Mouse (Mus musculus): Measurements from ENCODE around the gene Zdhhc18. TPM values are rescaled to one million over a fixed set of nuclear protein-coding genes. Genes with fewer than 3 reads are reported as not detected.

Gene Zdhhc18
- polyA plus RNA-seq, 1 experiment from 2014 or later, result 2.7 TPM

DNA sequence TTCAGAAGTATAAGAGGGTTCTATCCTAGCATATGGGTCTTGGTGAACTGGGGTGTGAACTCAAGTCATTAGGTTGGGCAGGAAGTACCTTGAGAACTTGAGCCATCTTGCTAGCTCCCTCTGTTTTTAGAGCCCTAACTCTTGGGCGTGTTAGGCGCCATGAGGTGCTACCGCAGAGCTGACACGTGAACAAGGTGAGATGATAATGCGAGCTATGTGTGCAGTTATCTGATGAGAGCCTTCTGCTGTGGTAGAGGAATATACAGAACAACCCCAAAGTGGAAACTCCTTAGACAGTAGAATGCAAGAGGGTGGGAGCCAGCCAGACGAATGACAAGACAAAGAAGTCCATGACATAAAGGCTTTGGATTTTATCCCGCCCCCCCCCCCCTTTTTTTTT, 27.3 kb upstream of the Zdhhc18 start:
- no peaks in the 10 kb centered on the region for H3K9me3 ChIP-seq (ENCODE audit: control insufficient read depth, low read length)
- H3K36me3 ChIP-seq (ENCODE audit: control insufficient read depth, insufficient read depth, low read length), result peaks cover 17% of the 10 kb centered on the region; the same call in 1 of the 2 replicates
- peaks cover 10% of the 10 kb centered on the region for H3K4me1 ChIP-seq (ENCODE audit: control insufficient read depth, insufficient read depth, low read length)

DNA sequence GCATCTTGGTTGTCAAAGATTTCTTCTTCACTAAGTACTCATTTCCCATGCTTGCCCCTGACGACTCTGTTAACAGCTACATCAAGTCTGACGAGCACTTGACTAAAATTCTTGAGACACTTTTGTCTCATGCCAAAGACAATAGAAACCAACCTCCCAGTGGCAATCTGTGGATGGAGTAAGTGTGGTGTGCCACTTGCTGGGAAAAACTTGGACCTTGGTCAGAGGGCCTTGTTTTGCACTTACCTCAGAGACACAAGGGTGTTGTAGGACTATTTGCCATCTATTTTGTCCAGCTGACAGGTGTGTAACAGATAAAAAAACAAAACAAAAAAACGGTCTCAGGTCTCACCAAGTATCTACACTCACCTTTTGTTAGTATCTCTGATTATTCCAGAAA, 26.2 kb upstream of the Zdhhc18 start:
- H3K36me3 ChIP-seq (ENCODE audit: control insufficient read depth, insufficient read depth, low read length), result peaks cover 12% of the 10 kb centered on the region; the same call in 1 of the 2 replicates
- ATAC-seq (ENCODE audit: insufficient number of reproducible peaks, low FRiP score, low TSS enrichment, low read depth), result no peak
- no peak overlapping the region for H3K27ac ChIP-seq (replicated peaks; ENCODE audit: low read depth, low read length)
- no peak overlapping the region for H3K4me3 ChIP-seq (ENCODE audit: low read depth, low read length)
- WGBS, result 46% methylated on average over 3 of the region's 3 CpGs
- H3K4me2 ChIP-seq (ENCODE audit: low read depth, severe bottlenecking), result peak overlapping the region; percentile 22; the same call in 1 of the 2 replicates
- no peaks in the 10 kb centered on the region for H3K27me3 ChIP-seq (ENCODE audit: control insufficient read depth, insufficient read depth, low read length)
- DNase-seq (ENCODE audit: low spot score), result no peak
- H3K9ac ChIP-seq (ENCODE audit: low read length), result no peak overlapping the region
- H3K9me3 ChIP-seq (ENCODE audit: control insufficient read depth, low read length), result no peaks in the 10 kb centered on the region
- H3K4me1 ChIP-seq (ENCODE audit: control insufficient read depth, insufficient read depth, low read length), result peaks cover 10% of the 10 kb centered on the region

More for the DNA sequence above, 27.3 kb upstream of the Zdhhc18 start:
- Histone ChIP-seq H3K27me3 (ENCODE audit: control insufficient read depth, insufficient read depth, low read length) (no peaks in the 10 kb centered on the region), H3K9ac (ENCODE audit: low read length) (no peak overlapping the region), H3K4me3 (ENCODE audit: low read depth, low read length) (no peak overlapping the region), H3K4me2 (ENCODE audit: low read depth, severe bottlenecking) (no peak overlapping the region), H3K27ac (replicated peaks; ENCODE audit: low read depth, low read length) (no peak overlapping the region; the same call in 1 of the 2 replicates)
- 78% methylated on average over 7 of the region's 7 CpGs for WGBS
- ATAC-seq (ENCODE audit: insufficient number of reproducible peaks, low FRiP score, low TSS enrichment, low read depth) (no peak), DNase-seq (ENCODE audit: low spot score) (no peak)

DNA sequence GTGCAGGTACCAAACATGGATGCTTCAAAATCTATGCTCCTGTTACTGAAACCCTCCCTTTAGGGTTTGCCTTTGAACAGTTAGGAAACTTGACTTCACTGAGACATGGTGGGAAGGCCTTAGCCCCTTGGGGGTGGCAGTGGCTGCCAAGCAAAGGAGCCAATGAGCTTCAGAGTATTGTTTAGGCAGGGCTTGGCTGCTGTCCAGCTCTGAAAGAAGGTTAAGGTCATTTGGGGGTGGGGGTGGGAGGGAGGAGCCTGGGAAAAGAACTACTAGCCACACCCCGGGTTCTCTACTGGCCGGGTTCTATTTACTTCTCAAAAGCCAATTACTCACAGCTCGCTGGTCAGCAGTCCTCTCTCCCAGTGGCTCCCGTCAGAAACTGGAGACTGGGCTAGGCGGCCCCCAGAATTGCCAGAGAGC, 25.7 kb upstream of the Zdhhc18 start:
- Histone ChIP-seq H3K4me3 (ENCODE audit: low read depth, low read length) (no peak overlapping the region), H3K4me2 (ENCODE audit: low read depth, severe bottlenecking) (peak overlapping the region; percentile 22; the same call in 1 of the 2 replicates), H3K27ac (replicated peaks; ENCODE audit: low read depth, low read length) (no peak overlapping the region), H3K9me3 (ENCODE audit: control insufficient read depth, low read length) (no peaks in the 10 kb centered on the region), H3K36me3 (ENCODE audit: control insufficient read depth, insufficient read depth, low read length) (peaks cover 6% of the 10 kb centered on the region; the same call in 1 of the 2 replicates), H3K4me1 (ENCODE audit: control insufficient read depth, insufficient read depth, low read length) (peaks cover 10% of the 10 kb centered on the region), H3K9ac (ENCODE audit: low read length) (no peak overlapping the region), H3K27me3 (ENCODE audit: control insufficient read depth, insufficient read depth, low read length) (no peaks in the 10 kb centered on the region)
- ATAC-seq (ENCODE audit: insufficient number of reproducible peaks, low FRiP score, low TSS enrichment, low read depth) (no peak), DNase-seq (ENCODE audit: low spot score) (no peak)
- 4% methylated on average over 5 of the region's 5 CpGs for WGBS

DNA sequence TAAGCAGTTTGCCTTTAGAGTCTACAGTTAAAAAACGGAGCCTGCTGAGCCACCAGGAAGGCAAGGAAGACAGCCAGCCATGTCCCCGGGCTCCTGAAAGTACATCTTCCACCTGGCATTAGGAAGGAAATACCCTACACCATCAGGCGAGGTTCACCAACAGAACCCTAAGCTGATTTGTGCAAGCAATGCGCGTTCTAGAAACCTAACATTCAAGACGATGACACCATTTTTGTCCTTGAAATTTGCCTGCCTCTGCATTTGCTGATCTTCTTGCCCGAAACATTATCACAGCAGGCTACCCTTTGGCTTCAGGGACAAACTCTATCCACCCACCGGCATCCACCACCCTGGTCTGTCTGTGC, 24.4 kb upstream of the Zdhhc18 start:
- DNase-seq (ENCODE audit: low spot score) (no peak), ATAC-seq (ENCODE audit: insufficient number of reproducible peaks, low FRiP score, low TSS enrichment, low read depth) (no peak)
- Histone ChIP-seq H3K9me3 (ENCODE audit: control insufficient read depth, low read length) (no peaks in the 10 kb centered on the region), H3K36me3 (ENCODE audit: control insufficient read depth, insufficient read depth, low read length) (peaks cover 3% of the 10 kb centered on the region; the same call in 1 of the 2 replicates), H3K9ac (ENCODE audit: low read length) (0 out of 2 replicates have a peak overlapping the region, but pooled peaks have one; percentile 24), H3K4me1 (ENCODE audit: control insufficient read depth, insufficient read depth, low read length) (peaks cover 10% of the 10 kb centered on the region), H3K4me2 (ENCODE audit: low read depth, severe bottlenecking) (no peak overlapping the region), H3K27me3 (ENCODE audit: control insufficient read depth, insufficient read depth, low read length) (no peaks in the 10 kb centered on the region), H3K4me3 (ENCODE audit: low read depth, low read length) (no peak overlapping the region), H3K27ac (replicated peaks; ENCODE audit: low read depth, low read length) (no peak overlapping the region)
- 67% methylated on average over 8 of the region's 8 CpGs for WGBS

DNA sequence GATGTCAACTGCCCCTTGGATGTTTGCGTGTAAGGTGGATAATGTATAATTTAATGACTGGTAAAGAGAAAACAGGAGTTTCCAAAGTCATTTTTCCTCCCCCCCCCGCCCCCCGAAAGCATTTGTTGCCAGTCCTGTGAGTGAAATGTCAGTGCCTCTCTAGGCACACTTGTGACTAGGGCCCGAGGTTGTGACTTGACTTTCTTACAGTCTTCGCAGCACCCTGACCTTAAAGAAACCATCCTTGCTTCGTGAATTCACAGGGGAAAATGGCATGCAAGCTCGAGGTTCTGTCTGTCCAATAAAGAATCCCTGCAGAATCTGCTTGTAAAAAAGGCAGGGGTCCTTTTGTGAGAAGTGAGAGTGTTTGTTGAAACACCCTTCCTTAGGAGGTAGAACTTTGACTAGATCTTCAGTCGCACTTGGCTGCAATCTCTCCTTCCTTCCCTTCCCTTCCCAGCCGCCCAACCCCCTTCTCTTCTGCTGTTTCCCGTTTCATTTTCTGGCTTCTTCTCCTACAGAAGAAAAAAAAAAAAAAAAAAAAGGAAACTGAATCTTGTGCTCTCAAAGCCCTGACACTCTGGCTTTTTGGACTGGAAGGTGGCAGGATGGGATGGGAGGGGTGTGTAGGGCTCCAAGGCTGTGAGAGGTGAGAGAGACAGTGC, 23.8 kb upstream of the Zdhhc18 start:
- WGBS, result 37% methylated on average over 10 of the region's 10 CpGs
- Histone ChIP-seq H3K4me2 (ENCODE audit: low read depth, severe bottlenecking) (no peak overlapping the region), H3K9me3 (ENCODE audit: control insufficient read depth, low read length) (no peaks in the 10 kb centered on the region), H3K27ac (replicated peaks; ENCODE audit: low read depth, low read length) (no peak overlapping the region), H3K36me3 (ENCODE audit: control insufficient read depth, insufficient read depth, low read length) (peaks cover 3% of the 10 kb centered on the region; the same call in 1 of the 2 replicates), H3K27me3 (ENCODE audit: control insufficient read depth, insufficient read depth, low read length) (no peaks in the 10 kb centered on the region), H3K4me1 (ENCODE audit: control insufficient read depth, insufficient read depth, low read length) (peaks cover 10% of the 10 kb centered on the region), H3K9ac (ENCODE audit: low read length) (0 out of 2 replicates have a peak overlapping the region, but pooled peaks have one; percentile 24), H3K4me3 (ENCODE audit: low read depth, low read length) (no peak overlapping the region)
- ATAC-seq (ENCODE audit: insufficient number of reproducible peaks, low FRiP score, low TSS enrichment, low read depth), result no peak
- no peak for DNase-seq (ENCODE audit: low spot score)

DNA sequence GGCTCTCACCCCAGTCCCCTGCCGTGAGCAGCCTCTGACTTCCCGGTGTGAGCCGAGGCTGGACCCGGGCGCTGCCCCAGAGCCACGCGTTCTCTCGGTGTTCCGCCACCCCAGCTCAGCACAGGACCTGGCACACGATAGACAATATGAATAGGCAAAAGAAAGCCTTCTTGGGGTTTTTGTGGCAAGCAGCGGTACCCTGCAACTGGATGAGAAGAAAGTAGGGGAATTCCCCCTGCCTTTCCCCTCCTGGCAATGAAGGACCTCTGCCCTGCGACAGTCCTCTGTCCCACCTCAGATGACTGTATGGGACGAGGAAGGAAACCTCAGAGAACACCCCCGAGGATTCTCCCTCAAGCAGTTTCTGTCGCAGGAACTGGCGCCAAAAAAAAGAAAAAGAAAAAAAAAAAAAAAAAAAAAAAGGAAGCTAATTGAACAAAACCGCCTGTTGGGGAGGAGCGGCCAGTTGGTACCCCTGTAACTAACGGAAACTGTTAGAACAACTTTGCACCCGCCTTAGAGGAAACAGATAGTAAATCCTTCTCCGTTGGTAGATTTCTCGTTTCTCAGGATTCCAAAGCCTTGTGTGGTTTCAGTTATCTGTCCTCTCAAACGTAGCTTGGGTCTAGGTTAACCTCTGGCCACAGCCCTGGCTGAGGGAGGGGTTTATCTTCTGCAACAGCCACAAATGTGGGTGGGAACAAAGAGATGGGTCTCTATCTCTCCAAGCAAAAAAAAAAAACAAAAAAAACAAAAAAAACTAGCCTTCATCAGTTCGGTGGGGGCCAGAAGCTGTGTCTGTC, 23.1 kb upstream of the Zdhhc18 start:
- Histone ChIP-seq H3K9me3 (ENCODE audit: control insufficient read depth, low read length) (no peaks in the 10 kb centered on the region), H3K36me3 (ENCODE audit: control insufficient read depth, insufficient read depth, low read length) (no peaks in the 10 kb centered on the region; the same call in 1 of the 2 replicates)
- 0 out of 2 replicates have a peak, but pooled peaks have one; percentile 5 for ATAC-seq (ENCODE audit: insufficient number of reproducible peaks, low FRiP score, low TSS enrichment, low read depth)

DNA sequence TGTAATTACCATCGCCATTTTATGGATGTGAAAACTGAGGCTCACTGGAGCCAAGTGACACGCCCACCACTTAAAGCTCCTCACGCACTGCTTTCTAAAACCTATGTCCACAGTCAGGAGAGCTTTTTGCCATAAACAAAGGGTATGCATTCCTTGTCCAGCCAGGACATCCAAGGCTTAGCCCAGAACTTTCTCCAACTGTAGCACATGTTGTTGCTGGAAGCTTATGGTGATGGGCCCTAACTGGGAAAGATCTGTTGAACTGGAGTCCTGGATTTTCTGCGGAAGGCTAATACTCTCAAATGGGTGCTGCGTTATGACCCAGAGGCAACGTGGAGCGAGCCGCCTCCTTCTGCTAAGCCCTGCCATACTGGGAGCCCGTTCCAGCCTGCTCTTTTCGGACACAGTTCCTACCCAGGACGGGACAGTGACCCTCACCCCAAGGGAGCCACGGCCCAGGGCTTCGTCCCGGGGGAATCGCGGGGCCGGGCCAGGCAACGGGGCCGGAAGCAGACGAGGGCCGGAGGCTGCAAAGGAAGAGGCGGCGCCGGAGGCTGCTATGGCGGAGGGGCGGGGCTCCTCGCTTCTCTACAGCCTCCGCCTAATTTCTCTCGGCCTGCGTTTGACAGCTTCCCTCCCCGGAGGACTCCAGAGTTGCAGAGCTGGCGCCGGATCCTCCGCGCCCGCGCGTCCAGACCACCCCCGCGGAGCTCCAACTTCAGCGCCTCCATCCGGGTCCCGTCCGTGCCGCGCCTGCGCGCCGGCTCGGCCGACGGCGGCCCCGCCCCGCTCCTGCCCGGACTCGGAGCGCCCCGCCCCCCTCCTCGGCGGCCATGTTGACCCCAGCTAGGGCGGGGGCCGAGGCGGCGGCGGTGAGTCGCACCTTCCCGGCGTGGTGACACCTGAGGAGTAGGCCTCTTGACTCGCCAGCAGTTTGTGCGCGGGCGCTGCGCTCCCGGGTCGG, 22.2 kb upstream of the Zdhhc18 start, which contains the start of gene Pigv:
TSS of gene Pigv (minus strand) at position 767 of the 964 bp plus-strand sequence.
- peaks cover 10% of the 10 kb centered on the region for H3K4me1 ChIP-seq (ENCODE audit: control insufficient read depth, insufficient read depth, low read length)
- peak; percentile 96 for DNase-seq (ENCODE audit: low spot score)

More for the DNA sequence above, 23.1 kb upstream of the Zdhhc18 start:
- 1% methylated on average over 24 of the region's 24 CpGs for WGBS
- H3K4me3 ChIP-seq (ENCODE audit: low read depth, low read length), result peak overlapping the region; percentile 77
- peak overlapping the region; percentile 76 for H3K9ac ChIP-seq (ENCODE audit: low read length)
- peak overlapping the region; percentile 75 for H3K4me2 ChIP-seq (ENCODE audit: low read depth, severe bottlenecking)
- peaks cover 10% of the 10 kb centered on the region for H3K4me1 ChIP-seq (ENCODE audit: control insufficient read depth, insufficient read depth, low read length)
- H3K27ac ChIP-seq (replicated peaks; ENCODE audit: low read depth, low read length), result peak overlapping the region; percentile 90
- H3K27me3 ChIP-seq (ENCODE audit: control insufficient read depth, insufficient read depth, low read length), result no peaks in the 10 kb centered on the region
- no peak for DNase-seq (ENCODE audit: low spot score)

More for the DNA sequence above, 22.2 kb upstream of the Zdhhc18 start, which contains the start of gene Pigv:
- Histone ChIP-seq H3K4me3 (ENCODE audit: low read depth, low read length) (peak within 1 kb of the TSS; percentile 77), H3K27ac (replicated peaks; ENCODE audit: low read depth, low read length) (peak within 1 kb of the TSS; percentile 90), H3K27me3 (ENCODE audit: control insufficient read depth, insufficient read depth, low read length) (no peaks in the 10 kb centered on the region), H3K4me2 (ENCODE audit: low read depth, severe bottlenecking) (peak within 1 kb of the TSS; percentile 75), H3K9ac (ENCODE audit: low read length) (peak within 1 kb of the TSS; percentile 76), H3K36me3 (ENCODE audit: control insufficient read depth, insufficient read depth, low read length) (no peaks in the 10 kb centered on the region; the same call in 1 of the 2 replicates), H3K9me3 (ENCODE audit: control insufficient read depth, low read length) (no peaks in the 10 kb centered on the region)
- WGBS, result under 1% methylated on average over 75 of the region's 76 CpGs
- ATAC-seq (ENCODE audit: insufficient number of reproducible peaks, low FRiP score, low TSS enrichment, low read depth), result peak; percentile 88
